Mouse (Mus musculus): Measurements from ENCODE around the gene Ddah1. TPM values are rescaled to one million over a fixed set of nuclear protein-coding genes. Genes with fewer than 3 reads are reported as not detected.
A peak's percentile ranks its signal among the peaks of the same experiment; 100 is the strongest.
"Not testable (repeated sequence)": the region's sequence is repeated elsewhere in the genome, so short reads cannot be mapped to it uniquely, and the experiment has no call there.

The Ddah1 gene
- polyA plus RNA-seq, 1 experiment = 0.55 TPM

DNA sequence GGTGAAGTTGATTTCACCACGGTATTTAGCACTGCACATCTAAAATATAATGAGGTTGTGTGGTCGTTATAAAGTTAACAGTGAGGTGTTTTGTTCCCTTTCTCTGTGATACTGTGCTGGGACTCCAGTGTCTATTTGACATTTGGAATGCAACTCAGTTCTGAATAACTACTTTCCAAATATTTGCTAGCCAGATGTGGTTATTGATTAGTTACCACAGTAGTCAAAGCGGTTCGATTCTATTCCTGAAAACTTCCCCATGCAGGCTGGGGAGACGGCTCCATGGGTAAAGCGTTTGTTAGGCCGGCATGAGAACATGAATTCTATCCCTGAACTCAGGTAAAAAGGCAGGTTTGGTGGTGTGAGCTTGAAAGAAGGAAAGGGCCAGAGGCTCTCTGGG lies 154.0 kb downstream of the Ddah1 start:
- Histone ChIP-seq H3K4me1 (ENCODE audit: control insufficient read depth, insufficient read depth, insufficient read length) (no peaks in the 10 kb centered on the region), H3K27me3 (ENCODE audit: control insufficient read depth, insufficient read depth, low read length) (no peaks in the 10 kb centered on the region; the same call in 1 of the 2 replicates), H3K27ac (ENCODE audit: insufficient read depth, low read length) (no peak overlapping the region), H3K36me3 (ENCODE audit: control insufficient read depth, insufficient read depth, low read length) (no peaks in the 10 kb centered on the region), H3K4me3 (ENCODE audit: extremely low read depth, insufficient read depth, insufficient read length) (no peak overlapping the region)
- TF ChIP-seq CTCF (IDR thresholded peaks at IDR 0.05; ENCODE audit: extremely low read depth, insufficient read depth, insufficient read length, insufficient replicate concordance) = no peak
- TF ChIP-seq POLR2A (IDR thresholded peaks at IDR 0.05; ENCODE audit: low read depth, low read length) = no peak
- no peak for DNase-seq (ENCODE audit: low read depth in 1 of 2, low spot score in 2 of 2)
- 91% methylated on average over 7 of the region's 7 CpGs for WGBS

GRCm38 (mm10) chr3:145913263-145913662 lies 154.8 kb downstream of the Ddah1 start:
- Histone ChIP-seq H3K4me3 (ENCODE audit: extremely low read depth, insufficient read depth, insufficient read length) (no peak overlapping the region), H3K27ac (ENCODE audit: insufficient read depth, low read length) (no peak overlapping the region), H3K36me3 (ENCODE audit: control insufficient read depth, insufficient read depth, low read length) (no peaks in the 10 kb centered on the region), H3K27me3 (ENCODE audit: control insufficient read depth, insufficient read depth, low read length) (no peaks in the 10 kb centered on the region; the same call in 1 of the 2 replicates), H3K4me1 (ENCODE audit: control insufficient read depth, insufficient read depth, insufficient read length) (no peaks in the 10 kb centered on the region)
- no peak for DNase-seq (ENCODE audit: low read depth in 1 of 2, low spot score in 2 of 2)
- TF ChIP-seq POLR2A (IDR thresholded peaks at IDR 0.05; ENCODE audit: low read depth, low read length) (no peak), CTCF (IDR thresholded peaks at IDR 0.05; ENCODE audit: extremely low read depth, insufficient read depth, insufficient read length, insufficient replicate concordance) (no peak)
- 87% methylated on average over 6 of the region's 6 CpGs for WGBS

- H3K27ac ChIP-seq (ENCODE audit: insufficient read depth, low read length); H3K4me1 ChIP-seq (ENCODE audit: control insufficient read depth, insufficient read depth, insufficient read length); H3K36me3 ChIP-seq (ENCODE audit: control insufficient read depth, insufficient read depth, low read length); H3K27me3 ChIP-seq (ENCODE audit: control insufficient read depth, insufficient read depth, low read length); DNase-seq (ENCODE audit: low read depth in 1 of 2, low spot score in 2 of 2); H3K4me3 ChIP-seq (ENCODE audit: extremely low read depth, insufficient read depth, insufficient read length): not testable (repeated sequence)
- WGBS = 79% methylated on average over 7 of the region's 7 CpGs
These were observed 155.5 kb downstream of the Ddah1 start for GRCm38 (mm10) chr3:145913942-145914341.

DNA sequence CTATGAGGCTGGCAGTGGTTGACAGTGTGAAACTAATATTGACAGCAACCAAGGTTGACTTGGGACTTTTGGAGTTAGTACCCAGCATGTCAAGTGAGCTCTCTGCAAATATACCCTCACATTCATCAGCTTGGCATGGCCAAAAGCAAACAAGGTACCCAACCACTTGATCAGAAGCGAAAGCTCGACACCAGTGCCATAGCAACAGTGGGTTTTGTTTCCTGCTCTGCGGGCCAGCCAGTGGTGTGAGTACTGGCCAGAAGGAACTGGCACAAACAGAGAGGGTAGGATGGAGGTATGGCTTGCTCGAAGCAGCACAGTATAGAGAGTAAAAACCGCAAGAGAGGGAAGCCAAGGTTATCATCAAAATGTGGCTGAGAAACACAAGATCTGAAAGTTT lies 157.9 kb downstream of the Ddah1 start:
- TF ChIP-seq POLR2A (IDR thresholded peaks at IDR 0.05; ENCODE audit: low read depth, low read length) (no peak), CTCF (IDR thresholded peaks at IDR 0.05; ENCODE audit: extremely low read depth, insufficient read depth, insufficient read length, insufficient replicate concordance) (no peak)
- Histone ChIP-seq H3K36me3 (ENCODE audit: control insufficient read depth, insufficient read depth, low read length) (no peaks in the 10 kb centered on the region), H3K4me1 (ENCODE audit: control insufficient read depth, insufficient read depth, insufficient read length) (no peaks in the 10 kb centered on the region), H3K4me3 (ENCODE audit: extremely low read depth, insufficient read depth, insufficient read length) (no peak overlapping the region), H3K27me3 (ENCODE audit: control insufficient read depth, insufficient read depth, low read length) (no peaks in the 10 kb centered on the region), H3K27ac (ENCODE audit: insufficient read depth, low read length) (no peak overlapping the region)
- DNase-seq (ENCODE audit: low read depth in 1 of 2, low spot score in 2 of 2) = no peak
- 44% methylated on average over 5 of the region's 5 CpGs for WGBS

- Histone ChIP-seq H3K4me3 (ENCODE audit: extremely low read depth, insufficient read depth, insufficient read length) (no peak overlapping the region), H3K27me3 (ENCODE audit: control insufficient read depth, insufficient read depth, low read length) (no peaks in the 10 kb centered on the region), H3K27ac (ENCODE audit: insufficient read depth, low read length) (no peak overlapping the region), H3K4me1 (ENCODE audit: control insufficient read depth, insufficient read depth, insufficient read length) (no peaks in the 10 kb centered on the region), H3K36me3 (ENCODE audit: control insufficient read depth, insufficient read depth, low read length) (no peaks in the 10 kb centered on the region)
- TF ChIP-seq CTCF (IDR thresholded peaks at IDR 0.05; ENCODE audit: extremely low read depth, insufficient read depth, insufficient read length, insufficient replicate concordance) (no peak), POLR2A (IDR thresholded peaks at IDR 0.05; ENCODE audit: low read depth, low read length) (no peak)
- WGBS = 42% methylated on average over 4 of the region's 4 CpGs
- DNase-seq (ENCODE audit: low read depth in 1 of 2, low spot score in 2 of 2) = no peak
These were observed 158.4 kb downstream of the Ddah1 start for GRCm38 (mm10) chr3:145916826-145917225.

- Histone ChIP-seq H3K27me3 (ENCODE audit: control insufficient read depth, insufficient read depth, low read length) (no peaks in the 10 kb centered on the region), H3K36me3 (ENCODE audit: control insufficient read depth, insufficient read depth, low read length) (no peaks in the 10 kb centered on the region), H3K4me1 (ENCODE audit: control insufficient read depth, insufficient read depth, insufficient read length) (no peaks in the 10 kb centered on the region; the same call in none of the 2 replicates), H3K4me3 (ENCODE audit: extremely low read depth, insufficient read depth, insufficient read length) (peak within 1 kb of the TSS; percentile 48; the same call in 1 of the 2 replicates), H3K27ac (ENCODE audit: insufficient read depth, low read length) (peak within 1 kb of the TSS; percentile 83)
- TF ChIP-seq POLR2A (IDR thresholded peaks at IDR 0.05; ENCODE audit: low read depth, low read length) (no peak), CTCF (IDR thresholded peaks at IDR 0.05; ENCODE audit: extremely low read depth, insufficient read depth, insufficient read length, insufficient replicate concordance) (no peak)
- WGBS = 79% methylated on average over 11 of the region's 11 CpGs
- no peak for DNase-seq (ENCODE audit: low read depth in 1 of 2, low spot score in 2 of 2)
These were observed 163.8 kb downstream of the Ddah1 start, which contains the start of gene Bcl10 for GRCm38 (mm10) chr3:145922019-145922854. Gene Bcl10, plus strand, starts transcription at chr3:145922804.

DNA sequence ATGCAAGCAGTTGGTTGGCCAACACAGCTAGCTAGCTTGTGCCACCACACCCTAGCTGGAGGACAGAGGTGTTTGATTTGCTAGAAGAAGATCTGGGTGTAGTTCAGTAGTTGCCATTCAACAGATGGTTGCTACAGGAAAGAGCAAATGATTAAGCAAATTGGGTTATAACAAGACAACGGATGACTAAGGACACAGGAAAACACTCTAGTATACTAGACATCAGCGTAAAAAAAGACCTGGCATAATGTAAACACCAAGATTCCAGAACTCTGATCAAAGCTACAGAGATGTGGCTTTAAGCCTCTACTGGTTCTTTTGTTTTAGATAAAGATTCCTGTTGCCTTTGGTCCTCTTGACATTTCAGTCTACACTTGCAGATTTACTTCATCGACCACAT lies 164.5 kb downstream of the Ddah1 start:
- Histone ChIP-seq H3K27ac (ENCODE audit: insufficient read depth, low read length) (no peak overlapping the region), H3K27me3 (ENCODE audit: control insufficient read depth, insufficient read depth, low read length) (no peaks in the 10 kb centered on the region), H3K36me3 (ENCODE audit: control insufficient read depth, insufficient read depth, low read length) (peaks cover 3% of the 10 kb centered on the region; the same call in 1 of the 2 replicates), H3K4me1 (ENCODE audit: control insufficient read depth, insufficient read depth, insufficient read length) (peaks cover 3% of the 10 kb centered on the region), H3K4me3 (ENCODE audit: extremely low read depth, insufficient read depth, insufficient read length) (no peak overlapping the region)
- 77% methylated on average over 3 of the region's 3 CpGs for WGBS
- DNase-seq (ENCODE audit: low read depth in 1 of 2, low spot score in 2 of 2) = no peak
- TF ChIP-seq POLR2A (IDR thresholded peaks at IDR 0.05; ENCODE audit: low read depth, low read length) (no peak), CTCF (IDR thresholded peaks at IDR 0.05; ENCODE audit: extremely low read depth, insufficient read depth, insufficient read length, insufficient replicate concordance) (no peak)

Measured in spleen, adult 2 months (tissue).